Mouse (Mus musculus) kidney, postnatal 0 days (tissue): ENCODE data around the gene Spred1. TPM values are rescaled to one million over a fixed set of nuclear protein-coding genes. Genes with fewer than 3 reads are reported as not detected.
A peak's percentile ranks its signal among the peaks of the same experiment; 100 is the strongest.

Source experiments
- ATAC-seq: fragments of 200-750 bp; cut with Nextera tagmentation; replicated peaks from 2 replicates; pipeline ENCODE4 v1.8.0; 2017; ENCODE audit warnings: low read depth, moderate number of reproducible peaks, moderate TSS enrichment, moderate library complexity; ENCODE audit not compliant: low FRiP score
- DNase-seq: peaks from one replicate; pipeline ENCODE4 v3.0.0-alpha.2; 2016; ENCODE audit warnings: low spot score
- H3K27ac ChIP-seq: fragments of 300-500 bp; sonication (generic); 2 replicates; pipeline ENCODE4 v1.5.1; 2014; ENCODE audit warnings: mild to moderate bottlenecking
- H3K27me3 ChIP-seq: fragments of 300-500 bp; sonication (generic); 2 replicates; pipeline ENCODE4 v1.6.1; 2014; ENCODE audit warnings: low read length, mixed read lengths; ENCODE audit not compliant: insufficient read depth
- H3K36me3 ChIP-seq: fragments of 300-500 bp; sonication (generic); 2 replicates; pipeline ENCODE4 v1.6.1; 2014; ENCODE audit warnings: low read length, mixed read lengths; ENCODE audit not compliant: insufficient read depth
- H3K4me1 ChIP-seq: fragments of 300-500 bp; sonication (generic); replicated peaks from 2 replicates; pipeline ENCODE4 v1.6.1; 2014; ENCODE audit warnings: antibody characterized with exemption, low read length, mixed read lengths; ENCODE audit not compliant: insufficient read depth
- H3K4me2 ChIP-seq: fragments of 300-500 bp; sonication (generic); 2 replicates; pipeline ENCODE4 v1.6.1; 2014; ENCODE audit warnings: mild to moderate bottlenecking, low read length, moderate library complexity, mixed read lengths
- H3K4me3 ChIP-seq: fragments of 300-500 bp; sonication (generic); replicated peaks from 2 replicates; pipeline ENCODE4 v1.5.1; 2014; ENCODE audit warnings: low read depth, low read length
- H3K9ac ChIP-seq: fragments of 300-500 bp; sonication (generic); 2 replicates; pipeline ENCODE4 v1.6.1; 2014; ENCODE audit warnings: low read depth, low read length
- H3K9me3 ChIP-seq: fragments of 300-500 bp; sonication (generic); replicated peaks from 2 replicates; pipeline ENCODE4 v1.6.1; 2016; ENCODE audit warnings: low read length, inconsistent platforms, mixed read lengths
- CTCF ChIP-seq: IDR thresholded peaks from 2 replicates; pipeline ENCODE4 v1.5.1; 2016; ENCODE audit warnings: antibody characterized with exemption, low read depth, mild to moderate bottlenecking, moderate library complexity
- WGBS: fragments of 180-500 bp; shearing (Covaris S2); extraction: QIAGEN DNeasy Blood & Tissue Kit; methylation state at CpG from one replicate; pipeline ENCODE4 v1.1.7; 2014; 5-methylcytosine and 5-hydroxymethylcytosine counted together
- polyA plus RNA-seq: library from polyadenylated mRNA; unstranded; fragments of >200 nt; fragmentation: Nextera tagmentation; extraction: Ambion mirVana; gene quantifications from 2 replicates; pipeline ENCODE4 v1.2.1, GENCODE M21; 2015

Gene Spred1
- polyA plus RNA-seq, 1 experiment from 2014 or later: 17.5 TPM

- ATAC-seq: no peak
- WGBS: 82% methylated on average over 6 of the region's 6 CpGs
Observed at GRCm38 (mm10) chr2:117205066-117205465, 83.9 kb downstream of the Spred1 start.

GRCm38 (mm10) chr2:117210416-117211085, 89.4 kb downstream of the Spred1 start:
- H3K36me3 ChIP-seq: no peaks in the 10 kb centered on the region
- H3K9ac ChIP-seq: peak overlapping the region; percentile 5; the same call in 1 of the 2 replicates
- ATAC-seq (peak; percentile 95), DNase-seq (peak; percentile 90)
- no peak overlapping the region for H3K27ac ChIP-seq
- whole genome bisulfite sequencing: 7% methylated on average over 6 of the region's 6 CpGs
- peak overlapping the region; percentile 15; the same call in 1 of the 2 replicates for H3K4me3 ChIP-seq
- H3K4me2 ChIP-seq: peak overlapping the region; percentile 48
- H3K4me1 ChIP-seq: no peaks in the 10 kb centered on the region; the same call in 1 of the 2 replicates
- no peaks in the 10 kb centered on the region for H3K27me3 ChIP-seq
- no peaks in the 10 kb centered on the region for H3K9me3 ChIP-seq
- TF ChIP-seq CTCF: no peak

More at GRCm38 (mm10) chr2:117205066-117205465, 83.9 kb downstream of the Spred1 start:
- DNase-seq: no peak
- Histone ChIP-seq H3K27ac (no peak overlapping the region), H3K4me3 (no peak overlapping the region), H3K9me3 (no peaks in the 10 kb centered on the region), H3K36me3 (no peaks in the 10 kb centered on the region), H3K4me2 (no peak overlapping the region), H3K9ac (no peak overlapping the region), H3K27me3 (no peaks in the 10 kb centered on the region), H3K4me1 (no peaks in the 10 kb centered on the region)
- no peak for TF ChIP-seq CTCF

- TF ChIP-seq CTCF: peak; percentile 43; the same call in 1 of the 2 replicates
- Histone ChIP-seq H3K9ac (no peak overlapping the region), H3K4me2 (no peak overlapping the region), H3K27ac (no peak overlapping the region), H3K4me1 (no peaks in the 10 kb centered on the region), H3K4me3 (no peak overlapping the region), H3K9me3 (no peaks in the 10 kb centered on the region), H3K27me3 (no peaks in the 10 kb centered on the region), H3K36me3 (no peaks in the 10 kb centered on the region)
- DNase-seq (no peak), ATAC-seq (no peak)
- WGBS: 56% methylated on average over 2 of the region's 2 CpGs
Observed at GRCm38 (mm10) chr2:117216152-117216551, 95.0 kb downstream of the Spred1 start.

- H3K36me3 ChIP-seq: no peaks in the 10 kb centered on the region
- WGBS: 27% methylated on average over 13 of the region's 15 CpGs
- ATAC-seq (peak; percentile 46), DNase-seq (peak; percentile 58)
- H3K9ac ChIP-seq: no peak overlapping the region
- H3K4me1 ChIP-seq: no peaks in the 10 kb centered on the region
- H3K4me3 ChIP-seq: no peak overlapping the region
- no peaks in the 10 kb centered on the region for H3K9me3 ChIP-seq
- peak overlapping the region; percentile 34 for H3K4me2 ChIP-seq
- no peaks in the 10 kb centered on the region for H3K27me3 ChIP-seq
- no peak for TF ChIP-seq CTCF
- H3K27ac ChIP-seq: no peak overlapping the region
Observed at GRCm38 (mm10) chr2:117217695-117218216, 96.6 kb downstream of the Spred1 start.

GRCm38 (mm10) chr2:117219536-117219935, 98.4 kb downstream of the Spred1 start:
- no peak overlapping the region for H3K27ac ChIP-seq
- H3K4me3 ChIP-seq: no peak overlapping the region
- no peaks in the 10 kb centered on the region for H3K4me1 ChIP-seq
- no peaks in the 10 kb centered on the region for H3K36me3 ChIP-seq
- TF ChIP-seq CTCF: no peak
- no peak overlapping the region for H3K9ac ChIP-seq
- H3K4me2 ChIP-seq: no peak overlapping the region
- no peak for DNase-seq
- ATAC-seq: no peak
- WGBS: 92% methylated on average over 4 of the region's 4 CpGs
- no peaks in the 10 kb centered on the region for H3K9me3 ChIP-seq
- no peaks in the 10 kb centered on the region for H3K27me3 ChIP-seq

GRCm38 (mm10) chr2:117222651-117223050, 101.5 kb downstream of the Spred1 start:
- Histone ChIP-seq H3K4me2 (no peak overlapping the region), H3K9me3 (no peaks in the 10 kb centered on the region), H3K9ac (no peak overlapping the region), H3K27me3 (no peaks in the 10 kb centered on the region), H3K4me1 (no peaks in the 10 kb centered on the region), H3K27ac (no peak overlapping the region), H3K36me3 (no peaks in the 10 kb centered on the region), H3K4me3 (no peak overlapping the region)
- no peak for ATAC-seq
- no peak for TF ChIP-seq CTCF
- DNase-seq: no peak
- WGBS: 68% methylated on average over 9 of the region's 9 CpGs
